Mouse (Mus musculus) adrenal gland, adult (tissue): ENCODE data around the gene Smg1.
A peak's percentile ranks its signal among the peaks of the same experiment; 100 is the strongest.

Source experiments
- DNase-seq, 2 experiments: peaks; one replicate each; pipeline ENCODE4 v3.0.0; 2022 to 2023; ENCODE audit warnings: low spot score in 1 of 2; ENCODE audit not compliant: inconsistent age in 2 of 2

Gene Smg1

DNA sequence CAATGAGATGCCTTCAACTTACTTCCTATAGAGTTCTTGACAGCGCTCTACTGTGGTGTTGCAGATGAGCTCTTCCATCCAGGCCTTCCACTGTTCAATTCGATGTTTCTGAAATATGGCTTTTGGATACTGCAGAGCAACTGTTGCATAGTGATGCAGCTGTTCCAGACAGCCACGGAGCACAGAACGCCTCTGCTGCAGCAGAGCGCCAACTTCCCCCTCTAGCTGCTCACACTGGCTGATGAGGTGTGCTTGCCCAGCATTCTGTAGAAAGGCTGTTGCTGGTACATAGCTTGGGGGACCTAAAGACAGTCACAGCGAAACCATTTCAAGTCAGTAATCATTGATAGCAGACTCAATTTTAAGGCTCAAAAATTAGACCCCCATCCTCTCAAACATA, 89.3 kb downstream of the Smg1 start:
- DNase-seq, result no peak

DNA sequence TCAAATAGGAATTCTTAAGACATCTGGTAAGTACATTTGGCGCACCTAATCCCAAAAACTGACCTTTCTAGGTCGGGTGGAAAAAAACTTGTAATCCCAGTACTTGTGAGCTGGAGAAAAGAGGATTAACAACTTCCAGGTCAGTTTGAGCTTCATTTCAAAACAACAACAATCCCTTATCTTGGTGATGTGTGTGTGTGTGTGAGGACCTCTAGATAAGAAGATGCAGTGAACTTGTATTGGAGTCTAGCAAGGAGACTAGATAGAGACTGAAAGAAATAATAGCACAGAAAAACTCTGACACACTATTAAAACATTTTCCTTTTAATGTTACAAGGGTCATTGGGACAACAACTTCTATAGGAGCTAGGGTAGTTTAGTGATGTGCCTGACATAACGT, 99.9 kb downstream of the Smg1 start:
- no peak for DNase-seq

DNA sequence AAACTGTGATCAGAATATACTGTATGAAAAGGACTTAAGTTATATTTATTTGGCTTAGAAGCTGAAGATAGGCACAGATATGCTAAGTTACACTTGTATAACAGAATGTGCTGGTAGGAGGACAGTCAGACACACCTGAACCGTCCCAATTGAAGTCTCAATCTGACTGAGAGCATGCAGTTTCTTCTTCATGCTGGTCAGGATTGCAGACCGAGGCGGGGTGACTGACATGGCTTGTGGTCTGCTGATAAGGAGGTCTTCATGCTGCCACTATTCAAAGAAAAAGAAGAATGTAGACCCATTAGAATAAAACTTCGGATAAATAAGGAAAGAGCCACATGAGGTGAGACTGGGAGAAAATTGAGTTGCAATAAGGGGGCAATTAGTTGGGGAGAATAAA, 100.3 kb downstream of the Smg1 start:
- DNase-seq, result no peak

DNA sequence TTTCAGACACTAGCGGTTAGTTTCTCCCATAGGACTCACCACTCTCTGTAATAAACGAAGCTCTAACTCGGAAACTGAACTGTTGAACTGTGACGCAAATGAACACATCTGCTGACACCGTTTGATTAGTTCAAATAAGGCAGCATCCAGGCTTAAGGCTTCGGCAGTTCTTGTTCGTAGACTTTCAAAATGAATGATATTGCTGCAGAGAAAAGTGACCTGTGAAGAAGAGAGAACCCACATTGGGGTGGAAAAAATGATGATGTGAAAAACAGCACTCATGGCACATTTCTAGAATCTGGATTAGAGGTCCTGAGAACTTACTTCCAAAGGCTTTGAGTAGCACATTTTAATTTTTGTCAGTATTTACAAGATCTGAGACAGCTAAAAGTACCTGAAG, 102.2 kb downstream of the Smg1 start:
- no peak for DNase-seq

DNA sequence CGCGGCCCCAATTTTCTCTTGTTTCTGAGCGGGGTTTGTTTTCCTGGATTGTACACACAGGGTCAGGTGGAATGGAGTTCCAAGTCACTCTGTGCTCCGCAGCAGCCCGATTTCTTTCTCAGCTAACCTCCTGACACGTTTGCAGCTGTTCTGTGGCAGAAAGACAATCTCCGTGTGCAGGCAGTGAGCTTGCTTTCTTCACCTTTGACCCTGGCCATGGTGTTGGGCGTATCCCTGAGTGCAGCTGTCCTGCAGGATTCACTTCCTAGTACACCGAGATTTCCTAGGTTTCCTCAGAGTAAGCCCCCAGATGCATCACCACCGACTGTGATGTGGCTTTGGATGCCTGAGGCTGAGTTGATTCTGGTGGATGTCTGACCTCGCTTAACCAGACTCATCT, 108.3 kb downstream of the Smg1 start:
- DNase-seq, result no peak

DNA sequence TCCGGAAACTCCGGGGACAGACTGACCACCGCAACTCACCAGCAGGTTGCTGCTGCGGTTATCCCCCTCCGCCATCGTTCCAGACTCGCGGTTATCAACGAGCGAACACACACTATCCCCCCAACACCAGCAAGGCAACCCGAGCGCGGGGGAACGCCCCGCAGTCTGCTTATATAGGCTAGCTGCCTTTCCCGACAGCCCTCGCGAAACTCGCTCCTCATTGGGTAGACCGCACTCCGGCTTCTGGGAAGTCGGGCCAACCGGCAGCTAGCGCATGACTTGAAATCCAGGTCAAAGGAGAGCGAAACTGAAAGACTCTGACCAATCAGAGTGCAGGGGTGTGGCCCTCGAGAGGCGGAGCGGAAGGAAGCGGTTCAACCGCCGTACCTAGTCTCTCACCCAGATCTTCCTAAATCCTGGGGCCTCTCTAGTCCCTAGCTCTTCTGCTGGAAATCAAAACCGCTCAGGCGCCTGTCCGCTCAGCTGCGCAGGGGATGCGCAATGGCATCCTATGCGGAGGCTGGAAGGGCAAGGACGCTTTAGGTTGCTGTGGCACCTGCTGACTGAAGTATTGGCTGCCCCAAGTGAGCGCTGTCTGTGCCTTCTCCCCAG, 113.9 kb downstream of the Smg1 start, which contains the start of gene Arl6ip1:
Gene Arl6ip1 (minus strand): TSS at position 233 of the 612 bp plus-strand sequence.
- DNase-seq, result peak; percentile 98 to 99

DNA sequence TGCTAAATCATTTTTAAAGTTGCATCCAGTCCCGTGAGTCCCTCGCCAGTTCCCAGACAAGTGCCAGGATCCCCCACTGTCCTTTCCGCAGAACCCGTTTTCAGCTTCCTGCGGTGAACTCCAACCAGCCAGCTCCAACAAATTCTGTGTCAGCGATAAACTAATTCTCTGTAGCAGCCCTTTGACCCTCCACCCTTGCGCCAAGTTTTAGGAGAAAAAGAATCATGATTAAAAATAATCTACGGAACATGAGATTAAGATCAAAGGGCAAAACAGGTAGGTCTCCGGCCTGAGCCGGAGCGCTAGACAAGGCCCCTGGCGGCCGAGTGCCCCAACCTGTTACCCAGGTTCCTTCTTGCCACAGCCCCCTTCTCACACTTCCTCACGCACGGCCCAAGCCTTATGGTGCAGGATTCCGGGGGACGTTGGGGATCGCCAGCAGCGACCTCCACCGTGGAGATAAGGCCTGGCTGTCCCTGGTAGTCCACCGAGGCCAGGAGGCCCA, 114.5 kb downstream of the Smg1 start:
- DNase-seq, result peak in 1 of 2 experiments; percentile 49

DNA sequence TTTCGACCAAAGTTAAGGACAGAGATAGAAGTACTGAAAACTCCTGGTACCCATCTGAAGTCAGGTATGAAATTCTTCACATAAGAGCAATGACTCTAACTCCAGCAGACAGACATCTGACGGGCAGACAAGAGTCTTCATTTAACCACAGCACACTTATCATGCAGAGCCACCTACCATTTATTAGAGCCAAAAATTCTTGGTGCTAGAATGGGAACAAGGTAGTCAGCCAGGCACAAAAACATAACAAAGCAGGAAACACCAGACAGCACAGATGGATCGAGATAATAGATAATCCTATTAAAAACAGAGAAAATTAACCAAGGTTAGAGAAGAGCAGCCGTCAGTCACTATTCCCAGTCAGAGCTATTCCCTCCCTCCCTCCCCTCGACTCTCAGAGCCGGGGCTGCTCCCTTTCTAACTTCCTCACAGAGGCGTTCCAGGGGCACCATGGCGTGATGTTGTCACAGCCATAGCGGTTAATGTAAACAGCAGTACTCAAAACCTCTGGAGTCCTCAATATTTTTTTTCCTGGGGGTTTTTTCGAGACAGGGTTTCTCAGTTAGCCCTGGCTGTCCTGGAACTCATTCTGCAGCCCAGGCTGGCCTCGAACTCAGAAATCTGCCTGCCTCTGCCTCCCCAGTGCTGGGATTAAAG, 117.1 kb downstream of the Smg1 start:
- no peak for DNase-seq

DNA sequence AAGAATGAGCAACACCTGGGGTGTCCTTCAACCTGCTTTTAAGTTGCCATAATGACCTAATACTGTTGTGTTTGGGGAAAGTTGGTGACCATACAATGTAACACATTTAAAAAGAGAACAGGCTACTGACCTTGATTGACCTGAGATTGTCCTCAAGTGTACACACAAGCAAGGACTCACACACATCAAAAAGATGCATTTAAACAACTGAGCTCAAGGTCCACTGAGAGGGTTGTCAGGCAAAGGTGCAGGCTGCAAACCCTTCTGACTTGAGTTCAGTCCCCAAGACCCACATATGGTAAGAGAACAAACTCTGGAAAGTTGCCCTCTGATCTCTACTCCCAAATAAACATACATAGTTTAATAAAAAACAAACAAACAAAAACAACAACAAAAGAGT, 117.7 kb downstream of the Smg1 start:
- no peak for DNase-seq

DNA sequence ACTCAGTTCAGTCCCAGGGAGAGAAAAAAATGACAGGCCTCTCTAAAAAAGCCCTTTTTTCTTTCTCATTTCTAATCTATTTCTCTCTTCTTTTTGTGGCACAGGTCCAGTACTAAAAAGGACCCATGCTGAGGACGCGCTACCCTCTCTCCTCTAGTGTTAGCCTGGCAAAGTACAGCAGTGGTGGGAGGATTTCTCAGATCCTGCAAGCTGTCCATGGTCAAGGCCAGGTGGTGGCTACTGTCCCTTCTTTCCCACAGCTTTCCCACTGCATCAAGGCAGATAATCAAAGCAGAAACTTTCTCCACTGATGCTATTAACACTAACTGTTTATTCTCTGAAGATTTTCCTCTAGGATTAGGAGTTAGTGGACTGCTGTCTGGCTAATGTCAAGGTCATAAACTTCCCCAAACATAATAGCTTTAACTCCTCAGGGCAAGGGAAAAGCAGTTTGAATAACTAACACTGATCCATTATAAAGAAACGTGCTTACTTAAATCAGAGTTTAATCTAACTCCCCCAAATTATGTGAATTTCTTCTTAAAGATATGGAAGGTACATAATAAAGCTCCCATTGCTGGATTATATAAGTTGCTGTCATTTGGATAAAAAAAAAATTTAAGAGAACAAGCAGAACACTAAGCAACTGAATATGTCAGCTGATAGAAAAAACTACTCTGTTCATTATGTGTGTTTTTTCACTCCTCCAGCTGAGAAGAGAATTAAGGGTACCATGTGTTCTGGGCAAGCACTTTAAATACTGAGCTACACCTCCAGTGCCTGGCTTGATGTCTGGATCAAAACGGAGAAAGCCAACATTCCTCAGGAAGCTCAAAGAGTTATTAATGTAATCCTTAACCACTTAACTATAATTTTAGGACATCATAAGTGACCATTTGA, 119.7 kb downstream of the Smg1 start:
- DNase-seq, result peak; percentile 56 to 81

DNA sequence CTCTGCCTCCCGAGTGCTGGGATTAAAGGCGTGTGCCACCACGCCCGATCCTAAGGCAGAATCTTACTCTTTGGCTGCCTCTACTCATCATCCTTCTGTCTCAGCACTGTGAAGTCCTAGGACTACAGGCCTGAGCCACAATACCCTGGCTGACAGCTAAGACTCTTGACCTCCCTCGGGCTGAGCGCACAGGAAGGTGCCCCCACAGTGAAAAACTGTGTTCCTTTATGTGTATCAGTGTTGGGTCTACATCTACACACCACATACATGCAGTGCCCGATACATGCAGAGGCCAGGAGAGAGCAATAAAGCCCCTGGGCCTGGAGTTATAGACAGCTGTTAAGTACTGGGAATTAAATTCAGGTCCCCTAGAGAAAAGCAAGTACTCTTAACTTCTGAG, 121.2 kb downstream of the Smg1 start:
- peak in 1 of 2 experiments; percentile 31 for DNase-seq

DNA sequence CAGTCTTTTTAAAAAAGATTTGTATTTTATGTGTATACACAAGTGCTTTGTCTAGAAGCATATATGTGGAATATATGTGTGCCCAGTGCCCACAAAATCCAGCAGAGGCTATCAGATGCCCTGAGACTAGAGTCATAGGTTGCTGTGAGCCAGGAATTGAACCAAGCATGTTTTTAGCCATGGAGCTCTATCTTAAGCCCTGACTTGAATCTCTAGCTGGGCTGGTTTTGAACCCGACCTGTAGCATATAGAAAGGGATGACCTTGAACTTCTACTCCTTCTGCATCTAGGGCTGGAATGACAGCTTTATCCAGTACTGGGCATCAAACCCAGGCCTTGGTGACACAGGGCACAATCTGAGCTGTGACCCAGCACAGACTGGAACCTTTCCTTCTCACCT, 122.8 kb downstream of the Smg1 start:
- DNase-seq, result peak in 1 of 2 experiments; percentile 27

DNA sequence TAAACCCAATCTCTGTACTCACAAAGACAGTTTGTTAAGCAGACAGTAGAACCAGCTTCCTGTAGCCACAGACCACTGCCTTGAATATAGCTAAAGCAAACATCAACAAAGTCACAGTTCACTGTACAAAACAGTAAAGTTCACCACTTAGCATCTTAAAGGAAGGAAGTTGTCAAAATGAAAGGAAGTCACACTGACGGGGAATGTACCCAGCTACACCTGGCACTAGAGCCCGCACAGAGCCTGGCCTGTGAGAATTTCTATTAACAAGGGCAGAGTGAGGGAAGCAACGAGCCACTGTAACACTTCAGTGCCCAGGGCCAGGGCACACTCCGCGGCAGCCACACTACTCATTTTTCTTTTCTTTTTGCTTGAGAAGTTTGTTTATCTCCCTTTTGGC, 123.5 kb downstream of the Smg1 start:
- peak in 1 of 2 experiments; percentile 57 for DNase-seq

DNA sequence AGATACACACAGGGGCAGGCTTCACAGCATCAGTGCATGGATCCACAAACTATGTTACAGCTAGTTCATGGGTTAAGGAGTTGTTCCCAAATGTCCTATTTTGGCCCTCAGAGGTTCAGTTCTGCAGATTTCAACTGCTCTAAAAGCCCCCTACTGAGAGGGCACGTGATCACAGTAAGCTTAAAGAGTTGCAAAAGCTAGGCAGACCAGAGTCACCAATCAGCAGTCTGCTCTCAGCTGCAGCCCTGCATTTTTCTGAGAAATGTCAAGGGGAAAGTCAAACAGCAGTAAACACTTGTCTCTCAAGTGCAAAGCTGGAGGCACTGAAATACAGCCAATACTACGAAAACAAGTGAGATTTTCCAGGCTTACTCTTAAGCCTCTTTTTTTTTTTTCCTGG, 124.3 kb downstream of the Smg1 start:
- peak; percentile 53 to 86 for DNase-seq

DNA sequence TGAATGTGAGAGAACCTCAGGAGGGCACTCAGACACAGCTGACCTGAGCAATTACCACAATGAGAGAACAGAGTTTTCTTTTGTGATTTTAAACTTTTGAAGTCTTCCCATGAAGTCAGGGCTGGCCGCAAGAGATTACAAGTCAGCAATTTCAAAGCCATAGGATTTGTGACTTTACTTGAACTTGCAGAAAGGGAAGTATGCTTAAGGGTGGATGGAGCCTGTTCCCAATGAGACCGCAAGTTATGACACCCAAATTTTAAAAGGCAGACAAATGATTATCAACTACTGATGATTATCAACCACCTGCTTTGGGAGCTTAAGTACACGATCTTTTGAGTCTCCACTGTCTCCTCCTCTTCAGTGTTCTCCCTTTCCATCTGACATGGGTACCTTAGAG, 125.0 kb downstream of the Smg1 start:
- no peak for DNase-seq

DNA sequence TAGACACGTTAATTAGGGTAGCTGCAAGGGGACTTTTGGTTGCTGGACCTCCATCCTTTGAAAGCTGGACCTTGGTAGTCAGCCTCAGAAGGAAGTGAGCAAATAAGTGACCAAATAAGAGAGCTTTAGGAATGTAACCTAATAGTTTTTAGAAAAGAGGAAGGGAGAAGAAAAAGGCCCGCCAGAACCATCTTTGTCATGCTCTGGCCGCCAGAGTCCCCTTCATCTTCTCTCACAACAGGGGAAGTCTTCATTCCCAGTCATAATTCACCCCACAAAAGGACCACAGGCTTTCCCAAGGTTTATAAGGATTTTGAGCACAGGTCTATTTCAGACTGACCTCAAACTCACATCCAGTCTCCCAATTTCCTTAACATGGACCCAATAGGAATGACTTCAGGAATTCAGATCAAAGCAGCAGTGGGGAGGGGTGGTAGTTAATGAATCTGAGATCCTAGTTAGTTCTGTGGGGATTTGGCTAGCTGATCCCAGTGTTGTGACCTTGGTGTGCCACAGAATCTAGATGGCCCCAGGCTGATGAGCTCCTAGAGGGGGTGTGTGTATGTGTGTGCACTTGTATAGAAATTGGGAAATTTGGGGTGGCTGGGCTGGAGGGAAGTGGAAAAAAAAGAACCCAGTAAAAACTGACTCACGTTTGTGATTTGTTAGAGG, 125.8 kb downstream of the Smg1 start:
- DNase-seq, result peak in 1 of 2 experiments; percentile 59

DNA sequence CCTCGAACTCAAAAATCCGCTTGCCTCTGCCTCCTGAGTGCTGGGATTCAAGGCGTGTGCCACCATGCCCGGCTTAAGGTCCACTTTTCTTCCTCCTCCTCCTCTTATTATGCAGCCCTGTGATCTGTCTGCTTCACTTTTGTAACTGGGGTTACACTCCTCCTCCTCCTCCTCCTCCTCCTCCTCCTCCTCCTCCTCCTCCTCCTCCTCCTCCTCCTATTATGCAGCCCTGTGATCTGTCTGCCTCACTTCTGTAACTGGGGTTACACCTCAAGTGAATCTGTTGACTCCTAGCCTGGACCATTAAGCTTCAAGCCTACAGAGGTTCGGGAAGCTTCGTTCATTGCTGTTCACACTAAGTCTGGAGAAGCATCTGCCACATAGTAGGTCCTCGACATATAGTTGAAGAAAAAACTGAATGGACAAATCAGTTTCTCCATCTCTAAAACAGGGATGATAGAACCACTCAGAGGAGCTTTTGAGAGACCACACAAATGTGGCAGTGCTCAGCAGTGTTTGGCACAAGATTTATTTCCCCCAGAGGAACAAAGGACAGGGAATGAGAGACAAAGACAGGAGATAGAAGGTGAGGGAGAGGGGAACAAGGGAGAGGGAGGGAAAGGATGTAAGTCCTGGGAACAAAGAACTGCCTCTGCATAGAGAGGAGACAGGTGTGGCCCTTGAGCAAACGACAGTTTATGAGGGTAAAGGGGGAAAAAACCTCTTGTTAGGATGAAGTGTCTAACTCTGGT, 126.5 kb downstream of the Smg1 start:
- peak in 1 of 2 experiments; percentile 49 for DNase-seq

DNA sequence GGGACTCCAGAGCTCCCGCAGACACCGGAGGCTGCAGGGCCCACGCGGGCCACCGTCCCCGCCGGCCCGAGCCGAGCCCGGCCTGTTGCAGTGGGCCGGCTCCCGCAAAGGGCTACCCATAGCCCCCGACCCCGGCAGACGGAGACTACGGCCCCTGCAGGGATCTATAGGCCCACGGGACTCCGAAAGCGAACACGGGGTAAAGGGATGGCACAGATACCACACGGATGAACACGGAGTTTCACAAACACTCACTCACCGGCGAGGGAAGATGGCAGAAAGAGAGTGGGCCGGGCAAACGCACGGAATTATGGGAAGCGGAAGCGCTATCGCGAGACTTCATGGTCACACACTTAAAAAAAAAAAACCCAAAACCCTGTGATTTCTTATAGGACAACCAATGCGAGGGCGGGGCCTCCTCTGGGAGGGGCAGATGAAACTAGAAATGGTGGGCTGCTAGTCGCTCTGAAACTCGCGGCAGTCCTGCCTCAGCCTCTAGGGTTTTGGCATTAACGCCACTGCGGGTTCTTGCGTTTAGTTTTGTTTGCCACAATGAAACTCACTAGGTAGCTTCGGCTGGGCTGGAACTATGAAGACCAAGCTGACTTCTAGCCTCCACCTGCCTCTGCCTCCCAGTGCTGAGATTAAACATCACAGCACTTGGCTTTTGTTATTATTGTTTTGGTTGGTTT, 127.4 kb downstream of the Smg1 start, which contains the start of gene Rps15a:
Gene Rps15a (minus strand): TSS at position 312 of the 692 bp plus-strand sequence.
- DNase-seq, result peak; percentile 94 to 98

DNA sequence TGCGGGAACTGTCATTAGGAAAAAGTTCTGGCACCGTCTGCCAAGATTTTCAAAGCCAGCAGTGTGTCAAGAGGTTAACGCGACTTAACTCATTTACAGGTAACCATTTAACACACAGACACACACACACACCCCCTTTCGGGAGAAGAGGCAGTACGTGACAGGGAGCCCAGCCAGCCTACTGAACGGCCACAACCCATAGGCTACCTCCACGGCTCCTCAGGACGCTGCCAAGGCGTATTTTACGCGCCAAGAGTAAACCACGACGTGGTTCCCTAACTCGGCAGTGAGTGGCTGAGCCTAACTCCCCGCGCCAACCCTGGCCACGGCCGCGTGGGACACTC, 128.0 kb downstream of the Smg1 start:
- DNase-seq, result no peak
